Mouse (Mus musculus): Measurements from ENCODE around the gene Ccdc121.
"Not testable (repeated sequence)": the region's sequence is repeated elsewhere in the genome, so short reads cannot be mapped to it uniquely, and the experiment has no call there.

The Ccdc121 gene

DNA sequence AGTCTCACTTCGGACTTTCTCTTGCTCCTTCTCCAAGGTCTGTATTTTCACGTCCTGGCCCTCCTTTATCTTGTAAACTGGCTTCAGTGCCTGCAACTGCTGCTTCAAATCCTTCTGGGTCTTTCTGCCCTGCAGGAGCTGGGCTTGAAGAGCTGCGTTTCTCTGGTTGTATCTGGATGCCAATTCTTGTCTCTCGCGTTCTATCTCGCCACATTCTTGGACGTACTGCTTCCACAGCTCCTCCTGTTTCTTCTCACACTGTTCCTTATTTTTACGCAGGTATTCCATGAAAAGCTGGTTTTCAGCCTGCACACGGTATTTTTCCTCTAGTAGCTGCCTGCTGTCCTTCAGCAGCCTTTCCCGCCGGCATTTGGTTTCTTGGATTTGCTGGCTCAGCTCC is 396 bp downstream of the Ccdc121 start:
- DNase-seq: not testable (repeated sequence)

DNA sequence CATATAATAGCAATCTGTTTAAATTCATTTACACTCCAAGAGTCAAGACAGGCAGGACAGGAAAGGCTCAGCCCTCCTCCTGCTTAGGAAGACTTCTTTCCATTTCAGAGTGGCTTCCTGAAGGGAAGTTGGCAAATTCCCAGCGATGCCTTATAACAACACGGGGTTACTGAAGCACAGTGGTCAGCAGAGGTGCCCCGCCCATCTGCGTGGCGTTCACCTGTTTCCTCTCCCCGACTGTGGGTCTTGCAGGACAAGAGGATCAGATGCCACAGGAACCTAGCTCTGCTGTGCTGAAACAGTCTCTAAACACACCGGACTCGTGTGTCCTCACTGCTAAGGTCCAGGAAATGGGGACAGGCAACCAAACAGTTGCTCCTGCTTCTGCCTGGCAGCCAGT is 5.9 kb downstream of the Ccdc121 start:
- DNase-seq: no peak

DNA sequence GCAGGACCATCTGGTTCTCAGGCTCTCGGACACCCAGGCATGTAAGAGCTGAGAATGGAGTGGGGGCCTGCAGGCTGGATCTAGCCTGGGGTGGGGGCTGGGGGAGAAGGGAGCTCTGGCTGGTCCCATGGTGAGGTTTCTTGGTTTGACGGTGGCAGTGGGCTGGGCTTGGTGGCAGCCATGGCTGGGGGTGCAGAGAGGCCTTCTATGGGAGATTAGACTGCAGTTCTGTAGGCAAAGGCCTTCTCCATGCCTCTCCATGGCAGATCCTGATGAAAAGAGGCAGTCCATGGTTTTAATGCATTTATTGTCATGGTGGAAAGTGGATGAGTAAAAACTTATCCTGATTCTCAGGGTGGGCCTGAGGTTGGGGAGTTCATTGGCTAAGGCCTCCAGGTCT is 7.8 kb downstream of the Ccdc121 start:
- no peak for DNase-seq

DNA sequence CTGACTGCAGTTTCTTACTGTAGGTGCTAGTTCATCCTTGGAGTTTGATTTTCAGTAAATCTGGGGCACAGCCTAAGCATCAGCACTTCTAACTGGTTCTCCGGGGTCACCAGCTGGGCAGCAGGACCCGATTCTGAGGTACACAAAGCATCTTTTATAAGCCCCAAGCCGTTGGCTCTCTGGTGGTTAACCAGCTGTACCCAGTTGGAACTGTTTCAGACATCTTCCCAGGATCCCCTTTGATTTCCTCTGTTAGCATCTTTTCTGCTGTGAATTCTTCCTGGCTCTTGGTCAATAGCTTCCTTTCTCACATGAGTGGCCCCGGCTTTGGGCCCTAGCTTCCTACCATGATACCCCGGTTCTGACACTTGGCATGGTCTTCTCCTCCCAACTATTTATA is 26.6 kb downstream of the Ccdc121 start:
- no peak for DNase-seq

DNA sequence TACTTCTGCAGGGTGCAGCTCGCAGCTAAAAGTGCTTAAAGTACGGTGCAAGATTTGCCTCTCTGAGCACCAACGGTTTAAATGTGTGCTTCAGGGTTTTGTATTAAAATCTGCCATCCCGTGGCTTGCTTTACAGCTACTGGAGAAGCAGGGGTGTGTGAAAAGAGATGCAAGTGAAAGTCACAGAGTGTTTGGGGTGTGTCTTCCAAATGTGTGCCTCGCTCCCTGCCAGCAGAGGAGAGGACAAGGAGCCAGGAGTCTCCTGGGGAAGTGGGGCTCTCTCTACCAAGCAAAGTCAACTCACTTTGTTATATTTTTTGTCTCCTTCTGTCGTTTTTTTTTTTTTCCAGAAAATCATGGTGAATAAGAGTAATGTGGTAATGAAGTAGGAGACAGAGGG is 34.7 kb downstream of the Ccdc121 start:
- no peak for DNase-seq

DNA sequence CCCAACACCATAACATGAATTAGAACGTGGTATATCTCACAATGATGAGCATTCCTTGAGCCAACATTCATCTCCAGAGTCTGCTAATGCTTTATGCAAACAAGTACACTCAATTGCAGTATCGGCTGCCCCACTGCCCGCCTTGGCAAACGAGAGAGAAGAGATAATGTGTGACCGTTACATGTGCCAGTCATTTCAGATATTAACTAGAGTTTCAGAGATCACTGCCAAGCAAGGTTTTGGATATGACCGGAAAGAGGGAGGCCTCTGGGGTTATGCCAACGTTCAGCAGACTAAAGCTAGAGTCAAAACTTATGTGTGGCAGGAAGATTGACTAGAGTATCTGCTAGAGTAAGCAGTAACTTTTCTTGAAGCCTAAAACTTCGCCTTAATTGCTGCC is 35.1 kb downstream of the Ccdc121 start:
- no peak for DNase-seq

DNA sequence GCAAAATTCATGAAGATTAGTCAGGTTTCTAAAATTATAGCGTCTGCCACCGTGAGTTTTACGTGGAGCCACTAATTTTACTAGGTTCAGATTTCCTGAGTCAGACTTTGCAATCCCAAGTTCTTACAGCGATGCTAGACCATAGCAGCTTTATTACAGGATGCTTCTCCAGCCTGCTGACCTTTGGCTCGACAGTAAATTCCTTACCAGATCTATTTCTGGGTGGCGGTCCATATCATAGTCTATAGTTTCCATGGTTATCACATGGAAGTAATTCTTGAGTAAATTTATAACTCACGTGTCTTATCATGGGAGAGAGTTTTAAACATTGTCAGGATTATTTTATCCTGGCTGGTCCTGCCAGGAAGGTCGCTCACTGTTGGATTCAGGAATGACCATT is 41.8 kb downstream of the Ccdc121 start:
- no peak for DNase-seq

DNA sequence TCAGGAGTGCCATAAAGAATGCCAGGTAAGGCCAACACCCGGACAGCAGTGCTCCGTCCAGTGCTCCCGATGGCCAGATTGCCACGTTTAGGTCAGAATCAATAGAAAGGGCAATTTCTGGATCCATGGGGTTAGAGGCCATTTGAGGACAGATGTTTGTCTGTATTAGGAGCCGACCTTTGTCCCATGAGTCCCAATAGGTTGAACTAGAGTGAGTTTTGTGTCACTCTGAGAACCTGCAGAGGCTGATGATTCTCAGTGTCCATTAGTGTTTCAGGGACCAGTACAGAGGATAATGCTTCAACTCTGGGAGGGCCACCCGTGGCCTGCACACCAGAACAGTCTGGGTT is 44.0 kb downstream of the Ccdc121 start:
- no peak for DNase-seq

DNA sequence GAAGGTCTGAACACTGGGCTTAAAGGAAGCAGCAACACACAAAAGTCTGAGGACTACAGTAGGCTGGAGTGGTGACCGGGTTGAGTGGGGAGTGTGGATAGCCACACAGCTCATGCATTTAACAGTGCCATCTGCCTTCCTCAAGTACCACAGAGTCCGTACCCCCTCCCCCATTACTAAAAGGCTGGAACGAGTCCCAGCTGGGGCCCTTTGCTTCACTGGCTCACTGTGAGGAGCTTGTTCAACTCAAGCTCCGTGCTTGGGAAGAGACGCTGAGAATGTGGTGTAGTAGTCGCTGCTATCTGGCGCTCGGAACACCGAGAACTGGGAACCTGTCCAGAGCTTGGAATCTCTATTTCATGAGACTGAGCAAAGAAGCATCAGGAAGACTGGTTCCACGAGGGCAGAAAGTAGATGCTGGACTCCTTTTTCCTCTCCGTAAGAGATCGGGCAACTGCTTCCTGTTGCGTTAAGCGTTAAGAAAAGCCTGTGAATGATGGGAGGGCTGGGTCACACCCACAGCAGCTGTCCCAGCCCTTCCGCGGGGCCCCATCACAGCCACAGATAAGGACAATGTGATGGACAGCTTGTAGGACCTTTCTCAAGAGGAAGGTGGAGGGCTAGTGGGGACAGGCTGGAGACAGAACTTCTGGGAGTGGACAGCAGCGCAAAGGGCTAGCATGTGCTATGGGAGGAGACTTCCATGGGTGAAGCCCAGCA is 44.5 kb downstream of the Ccdc121 start:
- no peak for DNase-seq

DNA sequence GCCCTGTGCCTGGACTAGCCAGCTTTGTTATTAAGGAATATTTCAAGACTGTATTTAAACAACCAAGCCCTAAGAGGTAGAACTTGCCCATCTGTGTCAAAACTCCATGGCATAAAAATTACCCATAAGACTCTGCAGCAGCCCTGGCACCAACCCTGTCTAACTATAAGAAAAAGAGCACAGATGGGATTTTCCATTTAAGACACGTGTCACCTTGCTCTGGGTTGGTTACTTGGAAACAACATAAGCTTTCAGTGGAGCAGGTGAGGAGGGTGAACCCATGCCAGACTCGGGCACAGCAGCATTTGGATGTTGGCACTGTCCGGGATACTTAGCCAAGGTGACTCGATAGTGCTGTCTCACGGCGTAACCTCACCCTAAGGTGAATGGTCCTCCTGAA is 45.2 kb downstream of the Ccdc121 start:
- no peak for DNase-seq

DNA sequence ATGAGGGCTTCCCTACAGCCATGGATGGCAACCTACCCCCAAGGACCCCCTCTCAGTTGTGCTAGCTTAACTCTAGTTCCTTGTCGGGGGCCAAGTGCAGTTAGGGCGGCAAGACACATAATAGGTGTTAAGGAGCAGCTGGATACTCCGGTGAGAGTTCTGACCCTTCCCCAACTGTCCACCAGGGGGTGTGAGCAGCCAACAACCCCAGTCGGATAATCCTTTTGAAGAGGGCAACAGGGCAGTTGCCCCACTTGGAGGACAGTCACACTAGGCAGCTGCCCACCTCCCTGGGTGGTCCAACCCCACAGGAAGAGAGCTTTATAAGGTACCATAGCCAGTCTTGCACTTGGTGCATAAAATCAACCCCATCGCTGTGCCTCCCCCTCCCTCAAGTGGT is 46.2 kb downstream of the Ccdc121 start:
- DNase-seq: peak; percentile 38

DNA sequence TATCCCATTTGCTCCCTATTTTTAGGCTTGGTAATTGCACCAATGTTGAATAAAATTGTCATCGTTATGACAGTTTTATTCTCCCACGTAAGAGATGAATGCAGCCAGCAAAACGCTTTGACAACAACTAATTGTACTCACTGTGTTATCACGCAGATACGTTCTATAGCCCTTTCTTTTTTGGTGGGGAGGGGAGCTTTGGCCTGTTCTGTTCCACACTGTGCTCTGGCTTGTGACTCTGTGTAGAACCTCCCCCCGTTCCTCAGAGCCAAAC is 48.4 kb downstream of the Ccdc121 start:
- no peak for DNase-seq

DNA sequence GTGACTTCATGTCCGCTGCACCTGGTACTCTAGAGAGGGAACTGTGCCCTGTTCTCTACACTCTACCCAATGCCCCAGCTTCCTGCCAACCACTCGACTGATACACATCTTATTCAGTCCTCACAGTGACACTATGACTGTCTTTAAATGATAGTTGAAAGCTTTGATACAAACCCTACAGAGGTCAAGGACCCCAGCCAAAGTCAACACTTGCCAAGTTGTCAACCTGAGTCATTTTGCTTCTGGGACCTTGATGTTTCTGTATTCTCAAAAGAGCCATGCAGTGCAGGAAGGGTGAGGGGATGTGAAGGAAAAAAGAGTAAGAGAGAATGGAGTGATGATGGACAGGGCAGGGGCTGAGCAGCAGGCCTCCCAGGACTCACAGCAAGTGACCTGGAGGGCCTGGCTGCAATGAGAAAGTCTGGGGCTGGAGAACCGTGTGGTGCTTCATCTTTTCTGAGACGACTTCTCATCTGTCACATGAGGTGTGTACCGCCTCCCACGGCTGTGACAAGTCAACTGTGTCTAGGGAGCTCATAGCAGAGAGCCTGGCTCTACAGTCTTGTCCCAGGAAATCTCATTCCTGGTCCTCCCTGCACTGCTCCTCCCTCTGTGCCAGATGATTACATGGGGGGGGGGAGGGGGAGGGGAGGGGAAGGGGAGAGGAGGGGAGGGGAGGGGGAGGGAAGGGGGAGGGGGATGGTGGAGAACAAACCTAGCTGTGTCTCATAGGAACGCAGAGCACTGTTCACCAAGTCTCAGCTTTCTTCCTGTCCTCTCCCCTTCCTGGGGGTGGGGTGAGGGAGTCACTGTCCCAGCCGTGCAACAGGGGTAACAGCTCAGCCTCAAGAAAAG is 49.0 kb downstream of the Ccdc121 start:
- no peak for DNase-seq

DNA sequence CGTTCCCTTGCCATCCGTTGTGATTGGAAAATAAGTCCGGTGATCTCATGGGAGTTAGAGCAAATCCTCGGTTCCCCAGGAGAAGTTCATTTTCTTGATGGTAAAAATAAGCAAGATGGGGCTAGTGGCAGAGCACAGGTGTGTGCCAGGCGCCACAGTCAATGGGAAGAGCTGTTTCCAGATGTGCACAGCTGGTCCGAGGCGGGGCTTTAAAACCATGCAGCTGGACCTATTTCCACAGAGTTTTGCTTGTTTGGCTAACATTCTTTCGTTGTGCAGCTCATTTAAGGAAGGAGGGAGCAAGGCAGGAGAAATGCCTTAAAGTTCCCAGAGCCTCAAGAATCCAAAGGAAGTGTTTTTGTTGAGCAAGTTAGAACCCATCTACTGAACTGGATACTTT is 49.8 kb downstream of the Ccdc121 start:
- DNase-seq: no peak

DNA sequence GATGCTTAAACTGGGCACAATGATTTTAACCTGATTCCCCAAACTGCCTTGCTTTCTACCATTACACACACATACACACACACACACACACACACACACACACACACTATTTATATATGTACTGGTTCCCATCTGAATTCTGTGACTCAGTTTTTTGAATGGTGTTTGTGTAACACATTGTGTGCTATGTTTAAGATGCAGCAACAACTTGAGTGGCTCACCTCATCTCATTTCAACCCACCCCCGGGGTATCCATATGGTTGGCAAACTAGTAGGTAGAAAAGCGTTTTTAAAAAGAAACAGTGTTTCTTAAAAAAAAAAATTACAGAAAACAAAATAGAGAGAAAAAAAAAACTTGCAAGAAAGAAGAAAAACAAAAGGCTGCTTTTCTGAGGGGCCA is 51.0 kb downstream of the Ccdc121 start:
- DNase-seq: no peak

Measured in lung, postnatal 14 days (tissue).